Mouse (Mus musculus) myocyte (in vitro differentiated cells): ENCODE data around the gene Lcp2. TPM values are rescaled to one million over a fixed set of nuclear protein-coding genes. Genes with fewer than 3 reads are reported as not detected.

Experiments used
- H3K27me3 ChIP-seq: one replicate; pipeline ENCODE4 v1.6.1; 2011; ENCODE audit not compliant: control insufficient read depth, insufficient read depth, insufficient read length
- H3K36me3 ChIP-seq: one replicate; pipeline ENCODE4 v1.6.1; 2011; ENCODE audit not compliant: control insufficient read depth, insufficient read depth
- H3K4me2 ChIP-seq: one replicate; pipeline ENCODE4 v1.6.1; 2011; ENCODE audit warnings: low read depth, control low read depth
- H3K4me3 ChIP-seq: one replicate; pipeline ENCODE4 v1.5.1; 2011; ENCODE audit warnings: mild to moderate bottlenecking, control low read depth, moderate library complexity
- H3K79me2 ChIP-seq: one replicate; pipeline ENCODE4 v1.6.1; 2011; ENCODE audit not compliant: control insufficient read depth, insufficient read depth
- H3ac ChIP-seq: one replicate; pipeline ENCODE4 v1.6.1; 2011; ENCODE audit not compliant: control insufficient read depth, insufficient read length
- CEBPB ChIP-seq: IDR thresholded peaks from 2 replicates; pipeline ENCODE4 v1.6.1; 2011; ENCODE audit warnings: mild to moderate bottlenecking, moderate library complexity; ENCODE audit not compliant: poor library complexity, insufficient read depth, severe bottlenecking
- E2F4 ChIP-seq: IDR thresholded peaks from one replicate; pipeline ENCODE4 v1.6.1; 2011; ENCODE audit warnings: mild to moderate bottlenecking, control low read depth, moderate library complexity; ENCODE audit not compliant: insufficient read depth
- MAX ChIP-seq: IDR thresholded peaks from one replicate; pipeline ENCODE4 v1.6.1; 2011; ENCODE audit warnings: low read depth, mild to moderate bottlenecking, control low read depth
- MYOD1 ChIP-seq, 3 experiments: IDR thresholded peaks; one replicate each; pipeline ENCODE4 v1.6.1; 2011; ENCODE audit warnings: control low read depth in 2 of 3, low read depth in 2 of 3, mild to moderate bottlenecking in 2 of 3, moderate library complexity in 1 of 3; ENCODE audit not compliant: insufficient read length in 2 of 3, control insufficient read depth in 1 of 3
- MYOG ChIP-seq, 3 experiments: IDR thresholded peaks; one replicate each; pipeline ENCODE4 v1.6.1; 2011; ENCODE audit warnings: control low read depth in 2 of 3, low read depth in 2 of 3, mild to moderate bottlenecking in 2 of 3; ENCODE audit not compliant: insufficient read length in 2 of 3, control insufficient read depth in 1 of 3, insufficient read depth in 1 of 3
- POLR2A ChIP-seq: IDR thresholded peaks from one replicate; pipeline ENCODE4 v1.6.1; 2011; ENCODE audit warnings: low read depth, mild to moderate bottlenecking, control low read depth, moderate library complexity; ENCODE audit not compliant: insufficient read length
- POLR2AphosphoS2 ChIP-seq: IDR thresholded peaks from one replicate; pipeline ENCODE4 v1.6.1; 2011; ENCODE audit warnings: low read depth, control low read depth; ENCODE audit not compliant: insufficient read length
- REST ChIP-seq: IDR thresholded peaks from one replicate; pipeline ENCODE4 v1.6.1; 2011; ENCODE audit warnings: mild to moderate bottlenecking, control low read depth, moderate library complexity; ENCODE audit not compliant: insufficient read depth, insufficient read length
- SRF ChIP-seq: IDR thresholded peaks from one replicate; pipeline ENCODE4 v1.6.1; 2011; ENCODE audit warnings: low read depth; ENCODE audit not compliant: control insufficient read depth, insufficient read length
- TCF12 ChIP-seq: IDR thresholded peaks from one replicate; pipeline ENCODE4 v1.6.1; 2011; ENCODE audit warnings: mild to moderate bottlenecking, control low read depth; ENCODE audit not compliant: poor library complexity, insufficient read depth, severe bottlenecking
- TCF3 ChIP-seq: IDR thresholded peaks from one replicate; pipeline ENCODE4 v1.6.1; 2011; ENCODE audit warnings: low read depth, control low read depth; ENCODE audit not compliant: insufficient read length
- USF1 ChIP-seq: IDR thresholded peaks from one replicate; pipeline ENCODE4 v1.6.1; 2011; ENCODE audit warnings: low read depth, mild to moderate bottlenecking, control low read depth, moderate library complexity
- polyA plus RNA-seq: library from polyadenylated mRNA; unstranded; fragments of >200 nt; fragmentation: generic; extraction: Trizol; gene quantifications from one replicate; pipeline ENCODE4 v1.2.1, GENCODE M21; 2012; ENCODE audit warnings: missing spikeins

The Lcp2 gene
- polyA plus RNA-seq, 1 experiment: 0.07 TPM

- Histone ChIP-seq H3K27me3 (no peaks in the 10 kb centered on the region), H3K79me2 (no peaks in the 10 kb centered on the region), H3ac (no peak overlapping the region), H3K36me3 (no peaks in the 10 kb centered on the region), H3K4me3 (no peak overlapping the region), H3K4me2 (no peak overlapping the region)
- TF ChIP-seq E2F4 (no peak), CEBPB (no peak), USF1 (no peak), MYOD1 (IDR thresholded peaks at IDR 0.05; ENCODE audit: control insufficient read depth in 1 of 3, insufficient read length in 2 of 3, low read depth in 2 of 3) (no peak), POLR2AphosphoS2 (no peak), REST (no peak), MYOG (IDR thresholded peaks at IDR 0.05; ENCODE audit: control insufficient read depth in 1 of 3, insufficient read depth in 1 of 3, insufficient read length in 2 of 3, low read depth in 2 of 3) (no peak), TCF3 (no peak), SRF (no peak), POLR2A (no peak), MAX (no peak), TCF12 (no peak)
These were observed 39.1 kb upstream of the Lcp2 start for GRCm38 (mm10) chr11:34007616-34008015.

- H3K79me2 ChIP-seq: no peaks in the 10 kb centered on the region
- no peak overlapping the region for H3K4me3 ChIP-seq
- H3K27me3 ChIP-seq: no peaks in the 10 kb centered on the region
- H3ac ChIP-seq: no peak overlapping the region
- H3K4me2 ChIP-seq: peak overlapping the region; percentile 18
- TF ChIP-seq CEBPB (no peak), TCF12 (no peak), USF1 (no peak), MAX (no peak), MYOG (IDR thresholded peaks at IDR 0.05; ENCODE audit: control insufficient read depth in 1 of 3, insufficient read depth in 1 of 3, insufficient read length in 2 of 3, low read depth in 2 of 3) (no peak), POLR2A (no peak), SRF (no peak), POLR2AphosphoS2 (no peak), REST (no peak), E2F4 (no peak), MYOD1 (IDR thresholded peaks at IDR 0.05; ENCODE audit: control insufficient read depth in 1 of 3, insufficient read length in 2 of 3, low read depth in 2 of 3) (no peak), TCF3 (no peak)
- no peaks in the 10 kb centered on the region for H3K36me3 ChIP-seq
These were observed 38.5 kb upstream of the Lcp2 start for GRCm38 (mm10) chr11:34008214-34008613.

GRCm38 (mm10) chr11:34008702-34009101 is 38.0 kb upstream of the Lcp2 start:
- Histone ChIP-seq H3ac (no peak overlapping the region), H3K36me3 (no peaks in the 10 kb centered on the region), H3K4me2 (peak overlapping the region; percentile 18), H3K4me3 (no peak overlapping the region), H3K27me3 (no peaks in the 10 kb centered on the region), H3K79me2 (no peaks in the 10 kb centered on the region)
- no peak for TF ChIP-seq MYOG (IDR thresholded peaks at IDR 0.05; ENCODE audit: control insufficient read depth in 1 of 3, insufficient read depth in 1 of 3, insufficient read length in 2 of 3, low read depth in 2 of 3)
- TF ChIP-seq CEBPB: no peak
- no peak for TF ChIP-seq E2F4
- no peak for TF ChIP-seq POLR2A

- Histone ChIP-seq H3K79me2 (no peaks in the 10 kb centered on the region), H3K4me2 (peak overlapping the region; percentile 32), H3K36me3 (no peaks in the 10 kb centered on the region), H3ac (no peak overlapping the region), H3K4me3 (no peak overlapping the region), H3K27me3 (no peaks in the 10 kb centered on the region)
- TF ChIP-seq MYOG (IDR thresholded peaks at IDR 0.05; ENCODE audit: control insufficient read depth in 1 of 3, insufficient read depth in 1 of 3, insufficient read length in 2 of 3, low read depth in 2 of 3) (no peak), MYOD1 (IDR thresholded peaks at IDR 0.05; ENCODE audit: control insufficient read depth in 1 of 3, insufficient read length in 2 of 3, low read depth in 2 of 3) (no peak), SRF (no peak), POLR2AphosphoS2 (no peak), USF1 (no peak), TCF3 (no peak)
These were observed 37.2 kb upstream of the Lcp2 start for GRCm38 (mm10) chr11:34009316-34010087.

- H3K4me2 ChIP-seq: peak overlapping the region; percentile 32
- no peak overlapping the region for H3K4me3 ChIP-seq
- H3K79me2 ChIP-seq: no peaks in the 10 kb centered on the region
- no peaks in the 10 kb centered on the region for H3K27me3 ChIP-seq
- no peak overlapping the region for H3ac ChIP-seq
- TF ChIP-seq MYOG (IDR thresholded peaks at IDR 0.05; ENCODE audit: control insufficient read depth in 1 of 3, insufficient read depth in 1 of 3, insufficient read length in 2 of 3, low read depth in 2 of 3) (no peak), CEBPB (no peak), POLR2A (no peak), REST (no peak), POLR2AphosphoS2 (no peak), MAX (no peak)
- H3K36me3 ChIP-seq: no peaks in the 10 kb centered on the region
These were observed 36.4 kb upstream of the Lcp2 start for GRCm38 (mm10) chr11:34010133-34010858.
